Mouse (Mus musculus) stomach, postnatal 0 days (tissue): ENCODE measurements around the gene Nrp1.

Experiments
- CTCF ChIP-seq: IDR thresholded peaks from 2 replicates; pipeline ENCODE4 v1.5.1; 2016; ENCODE audit warnings: antibody characterized with exemption, low read depth, mild to moderate bottlenecking, moderate library complexity
- EP300 ChIP-seq: optimal IDR thresholded peaks from 2 replicates; pipeline ENCODE3; 2016; ENCODE audit warnings: antibody characterized with exemption

DNA sequence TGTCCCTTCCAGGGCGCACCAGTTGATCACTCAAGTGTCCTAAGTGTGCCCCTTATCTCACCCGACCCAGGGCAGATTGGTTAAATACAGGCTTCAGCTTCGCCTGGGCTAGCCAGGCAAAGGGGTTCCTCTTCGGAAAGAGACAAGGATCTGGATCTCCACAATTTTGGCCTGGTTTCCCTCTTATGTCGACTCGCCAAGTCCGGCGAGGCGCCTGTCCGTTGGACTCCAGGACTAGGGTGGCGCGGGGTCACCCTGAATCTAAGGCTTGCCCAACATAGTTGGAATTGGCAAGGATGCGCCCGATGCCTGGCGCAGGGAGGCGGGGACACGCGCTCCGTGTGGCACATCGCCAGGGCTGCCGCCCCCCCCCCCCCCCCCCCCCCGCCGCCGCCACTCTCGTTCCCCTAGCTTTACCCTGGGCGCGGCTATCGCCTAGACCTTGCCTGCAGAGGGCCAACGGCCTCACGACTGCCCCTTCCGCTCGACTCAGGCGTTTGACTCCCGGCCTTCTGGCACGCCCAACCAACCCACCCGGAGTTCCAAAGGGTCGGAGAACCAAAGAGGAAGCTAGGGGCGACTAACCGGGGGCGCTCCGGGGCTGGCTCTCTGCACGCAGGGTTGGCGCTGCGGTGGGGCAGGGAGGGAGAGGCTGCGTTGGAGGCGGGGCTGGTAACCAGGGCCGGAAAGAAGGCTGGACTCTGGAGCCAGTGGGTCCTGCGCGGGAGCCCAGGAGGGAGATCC, 1.4 kb upstream of the Nrp1 start:
- peak; percentile 64 for TF ChIP-seq CTCF
- no peak for TF ChIP-seq EP300
